Mouse (Mus musculus) gastrocnemius, adult 8-10 months (tissue): ENCODE results near the gene Klhdc8a. TPM values are rescaled to one million over a fixed set of nuclear protein-coding genes. Genes with fewer than 3 reads are reported as not detected.
"Not testable (repeated sequence)": the region's sequence is repeated elsewhere in the genome, so short reads cannot be mapped to it uniquely, and the experiment has no call there.

Experiments
- DNase-seq, 2 experiments: peaks; one replicate each; pipeline ENCODE4 v3.0.0; 2022; ENCODE audit warnings: low spot score in 2 of 2
- total RNA-seq, 4 experiments: library from RNA; stranded (reverse); gene quantifications; 2 replicates each; pipeline ENCODE4 v1.2.4; 2022

Gene Klhdc8a
- total RNA-seq, result under 1 TPM; 0.07 to 0.32 (median 0.17) TPM

- no peak for DNase-seq
These were observed at the start of gene Klhdc8a for GRCm38 (mm10) chr1:132298425-132298800. TSS of gene Klhdc8a (plus strand) at chr1:132298626.

- DNase-seq, result no peak
These were observed 44.0 kb upstream of the Klhdc8a start for GRCm38 (mm10) chr1:132254467-132254866.

- DNase-seq, result no peak
These were observed 38.1 kb upstream of the Klhdc8a start for GRCm38 (mm10) chr1:132260331-132260730.

- DNase-seq, result no peak
These were observed 37.4 kb upstream of the Klhdc8a start for GRCm38 (mm10) chr1:132261058-132261457.

GRCm38 (mm10) chr1:132263618-132264017 is 34.8 kb upstream of the Klhdc8a start:
- no peak for DNase-seq

- DNase-seq, result no peak
These were observed 33.8 kb upstream of the Klhdc8a start for GRCm38 (mm10) chr1:132264577-132264976.

GRCm38 (mm10) chr1:132265211-132265859 is 33.1 kb upstream of the Klhdc8a start:
- no peak for DNase-seq

GRCm38 (mm10) chr1:132265936-132266335 is 32.5 kb upstream of the Klhdc8a start:
- no peak for DNase-seq

- DNase-seq, result peak in 1 of 2 experiments; percentile 27
These were observed 31.5 kb upstream of the Klhdc8a start for GRCm38 (mm10) chr1:132266791-132267557.

- DNase-seq, result peak; percentile 28 to 43
These were observed 30.5 kb upstream of the Klhdc8a start for GRCm38 (mm10) chr1:132267959-132268358.

GRCm38 (mm10) chr1:132268418-132269060 is 29.9 kb upstream of the Klhdc8a start:
- DNase-seq, result no peak

- no peak for DNase-seq
These were observed 27.2 kb upstream of the Klhdc8a start for GRCm38 (mm10) chr1:132271237-132271636.

GRCm38 (mm10) chr1:132276694-132277093 is 21.7 kb upstream of the Klhdc8a start:
- no peak for DNase-seq

- DNase-seq, result no peak
These were observed 21.3 kb upstream of the Klhdc8a start for GRCm38 (mm10) chr1:132277124-132277523.

GRCm38 (mm10) chr1:132280636-132281035 is 17.8 kb upstream of the Klhdc8a start:
- DNase-seq, result not testable (repeated sequence)

- DNase-seq, result no peak
These were observed 16.8 kb upstream of the Klhdc8a start for GRCm38 (mm10) chr1:132281523-132282176.

GRCm38 (mm10) chr1:132282177-132282536 is 16.3 kb upstream of the Klhdc8a start:
- DNase-seq, result no peak

- DNase-seq, result no peak
These were observed 15.4 kb upstream of the Klhdc8a start for GRCm38 (mm10) chr1:132283018-132283417.

- no peak for DNase-seq
These were observed 11.7 kb upstream of the Klhdc8a start for GRCm38 (mm10) chr1:132286735-132287134.

GRCm38 (mm10) chr1:132287445-132287844 is 11.0 kb upstream of the Klhdc8a start:
- no peak for DNase-seq

- DNase-seq, result no peak
These were observed 10.4 kb upstream of the Klhdc8a start for GRCm38 (mm10) chr1:132287991-132288451.

GRCm38 (mm10) chr1:132289965-132290364 is 8.5 kb upstream of the Klhdc8a start:
- DNase-seq, result no peak
